Mouse (Mus musculus): ENCODE data around the gene Il27ra. TPM values are rescaled to one million over a fixed set of nuclear protein-coding genes. Genes with fewer than 3 reads are reported as not detected.

Il27ra gene
- polyA plus RNA-seq, 1 experiment = 0.07 TPM

DNA sequence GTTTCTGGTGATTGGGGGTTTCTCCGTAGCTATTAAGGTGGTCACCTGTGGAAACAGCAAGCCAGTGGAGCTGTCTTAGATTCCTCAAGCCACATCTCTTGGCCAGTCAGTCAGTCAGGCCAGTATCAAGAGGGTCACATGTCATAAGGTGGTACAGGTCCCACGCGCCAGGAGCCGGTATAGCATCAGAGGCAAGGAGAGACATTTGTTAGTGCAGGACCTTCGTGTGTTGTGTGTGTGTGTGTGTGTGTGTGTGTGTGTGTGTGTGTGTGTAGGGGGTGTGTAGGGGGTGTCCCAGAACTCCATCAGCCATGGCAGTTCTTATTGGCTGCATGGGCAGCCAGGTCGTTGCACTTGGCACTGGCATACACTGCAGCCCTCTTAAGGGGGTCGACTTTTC is 25.5 kb upstream of the Il27ra start:
- Histone ChIP-seq H3K36me3 (ENCODE audit: control insufficient read depth, insufficient read depth) (no peaks in the 10 kb centered on the region), H3ac (ENCODE audit: control insufficient read depth, insufficient read length) (no peak overlapping the region), H3K4me3 (peak overlapping the region; percentile 41), H3K27me3 (ENCODE audit: control insufficient read depth, insufficient read depth, insufficient read length) (no peaks in the 10 kb centered on the region), H3K4me2 (ENCODE audit: low read depth) (peak overlapping the region; percentile 95), H3K79me2 (ENCODE audit: control insufficient read depth, insufficient read depth) (peaks cover 29% of the 10 kb centered on the region)
- no peak for TF ChIP-seq TCF12 (IDR thresholded peaks at IDR 0.05; ENCODE audit: insufficient read depth, poor library complexity, severe bottlenecking)
- no peak for TF ChIP-seq MAX (IDR thresholded peaks at IDR 0.05; ENCODE audit: low read depth)
- TF ChIP-seq REST (IDR thresholded peaks at IDR 0.05; ENCODE audit: insufficient read depth, insufficient read length) = no peak
- TF ChIP-seq POLR2AphosphoS2 (IDR thresholded peaks at IDR 0.05; ENCODE audit: insufficient read length, low read depth) = no peak
- TF ChIP-seq MYOG (IDR thresholded peaks at IDR 0.05; ENCODE audit: control insufficient read depth in 1 of 3, insufficient read depth in 1 of 3, insufficient read length in 2 of 3, low read depth in 2 of 3) = no peak
- TF ChIP-seq E2F4 (IDR thresholded peaks at IDR 0.05; ENCODE audit: insufficient read depth) = no peak
- no peak for TF ChIP-seq USF1 (IDR thresholded peaks at IDR 0.05; ENCODE audit: low read depth)
- no peak for TF ChIP-seq POLR2A (IDR thresholded peaks at IDR 0.05; ENCODE audit: insufficient read length, low read depth)
- TF ChIP-seq SRF (IDR thresholded peaks at IDR 0.05; ENCODE audit: control insufficient read depth, insufficient read length, low read depth) = no peak
- no peak for TF ChIP-seq CEBPB (IDR thresholded peaks at IDR 0.05; ENCODE audit: insufficient read depth, poor library complexity, severe bottlenecking)
- no peak for TF ChIP-seq TCF3 (IDR thresholded peaks at IDR 0.05; ENCODE audit: insufficient read length, low read depth)
- no peak for TF ChIP-seq MYOD1 (IDR thresholded peaks at IDR 0.05; ENCODE audit: control insufficient read depth in 1 of 3, insufficient read length in 2 of 3, low read depth in 2 of 3)

DNA sequence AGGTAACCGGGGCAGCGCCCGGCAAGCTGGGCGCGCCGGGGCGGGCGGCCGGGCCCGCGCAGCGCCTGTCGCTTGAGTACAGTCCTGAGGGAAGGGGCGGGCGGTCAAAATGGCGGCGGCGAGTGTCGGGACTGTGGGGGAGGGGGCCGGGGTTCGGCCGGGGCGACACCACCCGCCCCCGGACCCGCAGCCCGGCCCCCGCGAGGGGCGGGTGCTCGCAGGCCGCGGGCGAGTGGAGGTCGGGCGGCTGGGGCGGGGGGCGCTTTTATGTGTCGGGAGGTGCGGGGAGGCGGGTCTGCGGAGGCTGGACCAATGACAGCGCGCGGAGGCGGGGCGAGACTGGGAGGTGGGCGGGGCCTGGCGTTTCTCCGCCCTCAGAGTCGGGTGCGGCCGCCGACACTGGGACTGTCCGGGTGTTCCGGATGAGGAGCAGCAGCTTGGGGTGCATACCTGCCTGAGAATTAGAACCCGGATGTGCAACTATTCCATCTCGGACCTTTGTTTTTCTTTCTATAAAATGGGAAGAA is 24.7 kb upstream of the Il27ra start:
- no peaks in the 10 kb centered on the region for H3K27me3 ChIP-seq (ENCODE audit: control insufficient read depth, insufficient read depth, insufficient read length)
- TF ChIP-seq POLR2AphosphoS2 (IDR thresholded peaks at IDR 0.05; ENCODE audit: insufficient read length, low read depth) = peak; percentile 64
- TF ChIP-seq POLR2A (IDR thresholded peaks at IDR 0.05; ENCODE audit: insufficient read length, low read depth) = peak; percentile 68
- no peak for TF ChIP-seq MYOG (IDR thresholded peaks at IDR 0.05; ENCODE audit: control insufficient read depth in 1 of 3, insufficient read depth in 1 of 3, insufficient read length in 2 of 3, low read depth in 2 of 3)
- TF ChIP-seq MYOD1 (IDR thresholded peaks at IDR 0.05; ENCODE audit: control insufficient read depth in 1 of 3, insufficient read length in 2 of 3, low read depth in 2 of 3) = no peak
- peak; percentile 14 for TF ChIP-seq SRF (IDR thresholded peaks at IDR 0.05; ENCODE audit: control insufficient read depth, insufficient read length, low read depth)
- H3K36me3 ChIP-seq (ENCODE audit: control insufficient read depth, insufficient read depth) = no peaks in the 10 kb centered on the region
- H3K79me2 ChIP-seq (ENCODE audit: control insufficient read depth, insufficient read depth) = peaks cover 29% of the 10 kb centered on the region
- H3K4me2 ChIP-seq (ENCODE audit: low read depth) = peak overlapping the region; percentile 95
- peak overlapping the region; percentile 9 for H3ac ChIP-seq (ENCODE audit: control insufficient read depth, insufficient read length)
- H3K4me3 ChIP-seq = peak overlapping the region; percentile 41

DNA sequence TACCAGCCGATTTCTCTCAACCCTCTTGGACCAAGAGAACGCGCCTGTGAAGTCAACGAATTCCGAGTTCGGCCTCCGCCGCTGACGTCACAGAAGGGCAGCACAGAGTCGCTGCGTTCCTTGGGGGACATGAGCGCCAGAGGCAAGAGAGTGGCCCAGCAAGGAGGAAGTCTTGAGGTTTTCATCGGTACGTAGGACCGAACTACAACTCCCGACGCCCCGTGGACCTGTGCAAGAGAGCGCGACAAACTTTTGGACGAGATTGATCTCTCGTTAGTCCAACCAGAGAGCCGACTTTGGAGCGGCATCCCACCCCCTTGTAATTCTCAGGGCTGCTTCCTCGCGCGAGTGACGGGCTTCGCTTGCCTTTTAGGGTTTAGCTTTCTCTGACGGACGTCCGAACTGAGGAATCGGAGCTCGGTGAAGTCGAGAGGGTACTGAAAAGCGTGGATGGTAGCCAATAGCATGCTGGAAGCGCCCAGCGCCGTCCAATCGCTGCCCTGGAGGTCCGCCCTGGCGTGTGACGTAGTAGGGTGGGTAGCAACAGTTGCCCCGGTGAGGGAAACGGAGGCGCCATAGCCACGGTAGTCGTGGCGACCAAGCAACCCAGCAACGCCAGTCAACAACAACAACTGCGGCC is 24.0 kb upstream of the Il27ra start, which contains the start of gene Rfx1:
TSS of gene Rfx1 (plus strand) at position 544 of the 640 bp plus-strand sequence.
- H3K27me3 ChIP-seq (ENCODE audit: control insufficient read depth, insufficient read depth, insufficient read length) = no peaks in the 10 kb centered on the region
- TF ChIP-seq POLR2A (IDR thresholded peaks at IDR 0.05; ENCODE audit: insufficient read length, low read depth) (peak; percentile 80), CEBPB (IDR thresholded peaks at IDR 0.05; ENCODE audit: insufficient read depth, poor library complexity, severe bottlenecking) (0 out of 2 replicates have a peak, but pooled peaks have one; percentile 10), MYOG (IDR thresholded peaks at IDR 0.05; ENCODE audit: control insufficient read depth in 1 of 3, insufficient read depth in 1 of 3, insufficient read length in 2 of 3, low read depth in 2 of 3) (peak in 2 of 3 experiments; percentile 10 to 20), TCF3 (IDR thresholded peaks at IDR 0.05; ENCODE audit: insufficient read length, low read depth) (no peak), SRF (IDR thresholded peaks at IDR 0.05; ENCODE audit: control insufficient read depth, insufficient read length, low read depth) (peak; percentile 98), MYOD1 (IDR thresholded peaks at IDR 0.05; ENCODE audit: control insufficient read depth in 1 of 3, insufficient read length in 2 of 3, low read depth in 2 of 3) (no peak), E2F4 (IDR thresholded peaks at IDR 0.05; ENCODE audit: insufficient read depth) (peak; percentile 85), POLR2AphosphoS2 (IDR thresholded peaks at IDR 0.05; ENCODE audit: insufficient read length, low read depth) (peak; percentile 66)
- H3K79me2 ChIP-seq (ENCODE audit: control insufficient read depth, insufficient read depth) = peaks cover 29% of the 10 kb centered on the region
- peak within 1 kb of the TSS; percentile 41 for H3K4me3 ChIP-seq
- H3ac ChIP-seq (ENCODE audit: control insufficient read depth, insufficient read length) = peak within 1 kb of the TSS; percentile 9
- peak within 1 kb of the TSS; percentile 95 for H3K4me2 ChIP-seq (ENCODE audit: low read depth)
- no peaks in the 10 kb centered on the region for H3K36me3 ChIP-seq (ENCODE audit: control insufficient read depth, insufficient read depth)

DNA sequence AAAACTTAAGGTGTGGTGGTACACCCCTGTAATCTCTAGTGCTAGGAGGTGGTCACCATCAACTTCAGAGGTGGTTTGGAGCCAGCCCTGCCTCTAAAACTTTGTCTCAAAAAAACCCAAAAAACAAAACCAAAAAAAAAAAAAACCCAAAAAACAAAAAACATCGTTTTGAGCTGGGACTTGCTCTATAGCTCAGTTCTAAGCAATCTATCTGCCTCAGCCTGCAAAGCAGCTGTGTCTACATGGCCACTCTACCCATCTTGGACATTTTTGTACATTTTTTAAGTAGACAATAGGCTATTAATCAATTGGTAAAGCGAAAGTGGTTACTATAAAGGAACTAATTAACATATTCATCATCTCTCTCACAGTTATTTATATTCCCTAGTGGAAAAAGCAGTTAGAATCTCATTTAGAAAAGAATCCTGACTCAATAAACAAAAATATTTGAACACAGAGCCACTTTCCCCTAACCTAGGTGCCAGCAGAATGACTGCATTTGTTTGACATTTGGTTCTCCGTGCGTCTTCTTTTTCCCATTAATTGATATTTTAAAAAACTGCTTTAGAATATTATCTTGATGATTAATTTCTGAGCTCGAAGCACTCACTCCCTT is 23.2 kb upstream of the Il27ra start:
- peaks cover 29% of the 10 kb centered on the region for H3K79me2 ChIP-seq (ENCODE audit: control insufficient read depth, insufficient read depth)
- H3ac ChIP-seq (ENCODE audit: control insufficient read depth, insufficient read length) = peak overlapping the region; percentile 9
- H3K36me3 ChIP-seq (ENCODE audit: control insufficient read depth, insufficient read depth) = no peaks in the 10 kb centered on the region
- H3K4me3 ChIP-seq = peak overlapping the region; percentile 41
- no peak for TF ChIP-seq REST (IDR thresholded peaks at IDR 0.05; ENCODE audit: insufficient read depth, insufficient read length)
- TF ChIP-seq SRF (IDR thresholded peaks at IDR 0.05; ENCODE audit: control insufficient read depth, insufficient read length, low read depth) = no peak
- no peak for TF ChIP-seq MYOD1 (IDR thresholded peaks at IDR 0.05; ENCODE audit: control insufficient read depth in 1 of 3, insufficient read length in 2 of 3, low read depth in 2 of 3)
- no peak for TF ChIP-seq MYOG (IDR thresholded peaks at IDR 0.05; ENCODE audit: control insufficient read depth in 1 of 3, insufficient read depth in 1 of 3, insufficient read length in 2 of 3, low read depth in 2 of 3)
- TF ChIP-seq E2F4 (IDR thresholded peaks at IDR 0.05; ENCODE audit: insufficient read depth) = no peak
- no peak for TF ChIP-seq MAX (IDR thresholded peaks at IDR 0.05; ENCODE audit: low read depth)
- TF ChIP-seq TCF12 (IDR thresholded peaks at IDR 0.05; ENCODE audit: insufficient read depth, poor library complexity, severe bottlenecking) = no peak
- no peak for TF ChIP-seq USF1 (IDR thresholded peaks at IDR 0.05; ENCODE audit: low read depth)
- TF ChIP-seq POLR2AphosphoS2 (IDR thresholded peaks at IDR 0.05; ENCODE audit: insufficient read length, low read depth) = no peak
- no peak for TF ChIP-seq CEBPB (IDR thresholded peaks at IDR 0.05; ENCODE audit: insufficient read depth, poor library complexity, severe bottlenecking)
- TF ChIP-seq POLR2A (IDR thresholded peaks at IDR 0.05; ENCODE audit: insufficient read length, low read depth) = no peak
- TF ChIP-seq TCF3 (IDR thresholded peaks at IDR 0.05; ENCODE audit: insufficient read length, low read depth) = no peak
- no peaks in the 10 kb centered on the region for H3K27me3 ChIP-seq (ENCODE audit: control insufficient read depth, insufficient read depth, insufficient read length)
- H3K4me2 ChIP-seq (ENCODE audit: low read depth) = peak overlapping the region; percentile 89

All from myocyte (in vitro differentiated cells).